Mouse (Mus musculus): ENCODE data around the gene C130026I21Rik. TPM values are rescaled to one million over a fixed set of nuclear protein-coding genes. Genes with fewer than 3 reads are reported as not detected.

C130026I21Rik gene
- total RNA-seq, 4 experiments from 2014 or later, result 0.60 to 4.6 (median 1.7) TPM

Small RNA genes lying within 50 kb of the gene (microRNA-seq; reads per million reads assigned to microRNA genes)
- not detected for gene Gm27907

Other genes starting within 250 kb of the C130026I21Rik start
- not detected for gene Gm10553, start 170.4 kb downstream of the C130026I21Rik start, total RNA-seq (2022)
- under 1 TPM in 2 of 4 experiments, not detected in 2; 0.30 to 0.53 TPM for gene A530032D15Rik, start 160.7 kb downstream of the C130026I21Rik start, total RNA-seq (2022)

Data from heart, adult 8-10 months (tissue).